Mouse (Mus musculus) stomach, postnatal 0 days (tissue): ENCODE measurements at regions not wholly inside any gene's neighbourhood (a gene's known extent, or its start where the extent isn't known, plus 50 kb on each side); places are given as distances from the start of the nearest gene placed in this dataset.

Source experiments
- CTCF ChIP-seq: IDR thresholded peaks from 2 replicates; pipeline ENCODE4 v1.5.1; 2016; ENCODE audit warnings: antibody characterized with exemption, low read depth, mild to moderate bottlenecking, moderate library complexity
- EP300 ChIP-seq: optimal IDR thresholded peaks from 2 replicates; pipeline ENCODE3; 2016; ENCODE audit warnings: antibody characterized with exemption

- TF ChIP-seq CTCF (no peak), EP300 (no peak)
These were observed 57.0 kb downstream of the Gm4791 start for GRCm38 (mm10) chr9:47055558-47055957.
